Mouse (Mus musculus): ENCODE results near the gene Clybl. TPM values are rescaled to one million over a fixed set of nuclear protein-coding genes. Genes with fewer than 3 reads are reported as not detected.

Clybl gene
- polyA plus RNA-seq, 1 experiment = 2.0 TPM

DNA sequence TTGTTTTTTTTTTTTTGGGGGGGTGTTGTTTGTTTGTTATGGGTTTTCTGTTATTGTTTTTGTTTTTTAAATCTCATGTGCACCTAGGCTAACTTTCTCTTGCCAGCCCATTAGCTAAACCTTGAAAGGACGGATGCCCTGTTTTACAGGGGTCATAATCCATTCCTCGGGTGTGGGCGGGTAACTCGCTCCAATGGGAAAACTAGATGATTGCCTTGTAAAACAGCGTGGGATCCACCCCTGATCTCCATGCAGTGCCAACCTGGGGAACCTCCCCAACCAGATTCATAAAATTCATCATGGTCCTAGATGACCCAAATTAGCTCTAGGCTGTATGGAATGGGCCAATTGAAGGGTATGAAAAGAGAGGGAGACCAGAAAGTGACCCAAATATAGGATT is 218.4 kb downstream of the Clybl start:
- H3K4me3 ChIP-seq (ENCODE audit: control insufficient read depth, low read depth, low read length) = no peak overlapping the region
- H3K4me1 ChIP-seq (ENCODE audit: control insufficient read depth, insufficient read depth, low read length) = peaks cover 3% of the 10 kb centered on the region
- no peaks in the 10 kb centered on the region for H3K36me3 ChIP-seq (ENCODE audit: control insufficient read depth, insufficient read depth, low read length)
- no peaks in the 10 kb centered on the region for H3K27me3 ChIP-seq (ENCODE audit: control insufficient read depth, insufficient read depth, low read length)
- no peak overlapping the region for H3K27ac ChIP-seq (ENCODE audit: control insufficient read depth, insufficient read depth, low read depth, low read length)
- TF ChIP-seq CTCF (IDR thresholded peaks at IDR 0.05; ENCODE audit: control insufficient read depth, insufficient read depth, insufficient replicate concordance, low read depth, low read length) (no peak), POLR2A (IDR thresholded peaks at IDR 0.05; ENCODE audit: control insufficient read depth, low read depth, low read length) (no peak)

DNA sequence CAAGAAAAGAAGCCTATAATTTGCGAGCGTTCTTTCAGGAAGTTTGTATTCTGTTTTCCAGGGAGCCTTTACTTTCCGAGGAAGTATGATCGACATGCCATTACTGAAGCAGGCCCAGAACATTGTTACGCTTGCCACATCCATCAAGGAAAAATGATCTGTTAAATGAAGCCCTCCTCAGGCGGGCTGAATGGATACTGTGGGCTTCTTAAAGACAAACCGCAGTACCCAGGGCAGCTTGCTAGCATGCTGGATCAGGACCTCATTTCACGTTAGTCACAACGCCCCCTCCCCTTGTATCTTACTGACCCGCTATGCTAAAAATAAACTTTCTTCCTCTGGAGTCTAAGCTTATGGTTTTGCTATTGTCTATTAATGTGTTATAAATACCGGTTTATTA is 220.4 kb downstream of the Clybl start:
- peaks cover 7% of the 10 kb centered on the region for H3K4me1 ChIP-seq (ENCODE audit: control insufficient read depth, insufficient read depth, low read length)
- TF ChIP-seq POLR2A (IDR thresholded peaks at IDR 0.05; ENCODE audit: control insufficient read depth, low read depth, low read length) (no peak), CTCF (IDR thresholded peaks at IDR 0.05; ENCODE audit: control insufficient read depth, insufficient read depth, insufficient replicate concordance, low read depth, low read length) (no peak)

GRCm38 (mm10) chr14:122402716-122403258 is 221.3 kb downstream of the Clybl start:
- peaks cover 4% of the 10 kb centered on the region for H3K4me1 ChIP-seq (ENCODE audit: control insufficient read depth, insufficient read depth, low read length)
- H3K4me3 ChIP-seq (ENCODE audit: control insufficient read depth, low read depth, low read length) = no peak overlapping the region
- no peak for TF ChIP-seq POLR2A (IDR thresholded peaks at IDR 0.05; ENCODE audit: control insufficient read depth, low read depth, low read length)
- no peak for TF ChIP-seq CTCF (IDR thresholded peaks at IDR 0.05; ENCODE audit: control insufficient read depth, insufficient read depth, insufficient replicate concordance, low read depth, low read length)
- no peaks in the 10 kb centered on the region for H3K36me3 ChIP-seq (ENCODE audit: control insufficient read depth, insufficient read depth, low read length)
- H3K27ac ChIP-seq (ENCODE audit: control insufficient read depth, insufficient read depth, low read depth, low read length) = no peak overlapping the region
- H3K27me3 ChIP-seq (ENCODE audit: control insufficient read depth, insufficient read depth, low read length) = no peaks in the 10 kb centered on the region; the same call in none of the 2 replicates

More for the DNA sequence above, 220.4 kb downstream of the Clybl start:
- Histone ChIP-seq H3K36me3 (ENCODE audit: control insufficient read depth, insufficient read depth, low read length) (no peaks in the 10 kb centered on the region), H3K4me3 (ENCODE audit: control insufficient read depth, low read depth, low read length) (no peak overlapping the region), H3K27ac (ENCODE audit: control insufficient read depth, insufficient read depth, low read depth, low read length) (no peak overlapping the region), H3K27me3 (ENCODE audit: control insufficient read depth, insufficient read depth, low read length) (no peaks in the 10 kb centered on the region; the same call in none of the 2 replicates)

DNA sequence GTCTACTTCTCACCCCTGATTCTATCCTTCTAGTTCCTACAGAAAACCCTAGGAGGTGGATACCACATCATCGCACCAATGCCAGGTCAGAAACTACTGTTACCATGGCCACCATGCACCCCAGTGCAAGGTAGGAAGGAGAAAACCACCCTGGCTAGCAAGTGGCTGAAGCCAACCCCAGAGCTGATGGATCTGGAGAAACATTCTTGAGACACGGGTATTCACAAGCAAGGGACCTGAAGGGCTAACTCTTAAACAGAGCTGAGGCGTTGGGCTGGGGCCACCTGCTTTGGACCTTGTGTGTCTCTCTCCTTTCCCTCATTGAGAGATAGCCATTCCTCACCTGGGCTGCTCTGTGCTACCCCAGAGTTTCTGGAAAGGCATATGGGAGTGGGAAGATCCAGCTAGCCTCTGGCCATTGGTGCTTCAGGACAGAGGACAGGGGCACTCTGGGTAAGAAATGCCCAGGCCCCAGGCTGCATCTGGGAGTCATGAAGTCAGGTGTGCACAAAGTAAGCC is 222.0 kb downstream of the Clybl start:
- no peak overlapping the region for H3K27ac ChIP-seq (ENCODE audit: control insufficient read depth, insufficient read depth, low read depth, low read length)
- TF ChIP-seq CTCF (IDR thresholded peaks at IDR 0.05; ENCODE audit: control insufficient read depth, insufficient read depth, insufficient replicate concordance, low read depth, low read length) (no peak), POLR2A (IDR thresholded peaks at IDR 0.05; ENCODE audit: control insufficient read depth, low read depth, low read length) (no peak)
- no peaks in the 10 kb centered on the region; the same call in none of the 2 replicates for H3K27me3 ChIP-seq (ENCODE audit: control insufficient read depth, insufficient read depth, low read length)

DNA sequence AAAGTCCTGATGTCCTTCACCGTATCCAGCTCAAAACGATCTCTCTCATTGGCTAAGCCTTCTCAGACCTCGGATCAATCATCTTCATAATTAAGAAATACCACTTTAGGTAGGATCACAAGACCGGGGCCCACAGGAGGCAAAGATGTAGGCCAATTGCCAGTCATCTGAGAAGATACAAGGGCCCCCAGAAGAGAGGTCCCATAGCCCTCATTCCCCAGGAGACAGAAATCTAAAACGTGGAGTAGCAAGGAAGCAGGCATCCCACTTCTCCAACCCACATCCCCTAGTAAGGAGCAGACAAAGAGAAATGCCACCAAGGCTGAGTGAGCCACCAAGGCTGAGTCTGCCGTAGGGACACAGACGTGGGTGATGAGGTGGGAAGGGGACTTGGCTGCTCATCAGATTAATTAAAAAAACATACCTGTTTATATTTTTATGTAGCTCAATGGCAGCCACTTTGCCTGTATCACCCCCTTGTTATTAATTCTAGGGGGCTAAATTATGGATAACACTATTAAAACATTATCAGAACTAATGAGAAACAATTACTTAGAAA is 223.2 kb downstream of the Clybl start:
- Histone ChIP-seq H3K27me3 (ENCODE audit: control insufficient read depth, insufficient read depth, low read length) (no peaks in the 10 kb centered on the region; the same call in none of the 2 replicates), H3K4me3 (ENCODE audit: control insufficient read depth, low read depth, low read length) (no peak overlapping the region), H3K27ac (ENCODE audit: control insufficient read depth, insufficient read depth, low read depth, low read length) (no peak overlapping the region), H3K36me3 (ENCODE audit: control insufficient read depth, insufficient read depth, low read length) (no peaks in the 10 kb centered on the region), H3K4me1 (ENCODE audit: control insufficient read depth, insufficient read depth, low read length) (peaks cover 4% of the 10 kb centered on the region)
- TF ChIP-seq CTCF (IDR thresholded peaks at IDR 0.05; ENCODE audit: control insufficient read depth, insufficient read depth, insufficient replicate concordance, low read depth, low read length) (no peak), POLR2A (IDR thresholded peaks at IDR 0.05; ENCODE audit: control insufficient read depth, low read depth, low read length) (no peak)

More for the DNA sequence above, 222.0 kb downstream of the Clybl start:
- H3K4me3 ChIP-seq (ENCODE audit: control insufficient read depth, low read depth, low read length) = no peak overlapping the region
- H3K4me1 ChIP-seq (ENCODE audit: control insufficient read depth, insufficient read depth, low read length) = peaks cover 4% of the 10 kb centered on the region
- no peaks in the 10 kb centered on the region for H3K36me3 ChIP-seq (ENCODE audit: control insufficient read depth, insufficient read depth, low read length)

DNA sequence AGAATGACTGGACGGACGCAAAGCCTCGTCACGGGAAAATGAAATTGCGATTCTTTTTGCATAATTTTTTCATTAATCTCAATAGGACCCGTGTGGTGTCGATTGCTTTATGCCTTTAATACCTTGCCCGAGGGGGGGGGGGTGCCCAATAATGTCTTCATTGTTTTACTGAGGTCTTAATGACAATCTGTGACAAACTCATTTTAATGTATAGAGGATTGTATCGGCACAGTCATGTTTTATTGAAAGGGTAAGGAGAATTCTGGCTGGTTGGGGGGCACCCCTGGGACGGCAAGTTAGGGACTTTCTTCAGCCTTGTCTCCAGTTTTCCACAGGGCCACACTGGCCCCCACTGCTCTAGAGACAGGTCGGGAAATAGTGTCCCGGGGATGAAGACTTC is 223.7 kb downstream of the Clybl start:
- Histone ChIP-seq H3K4me3 (ENCODE audit: control insufficient read depth, low read depth, low read length) (no peak overlapping the region), H3K27ac (ENCODE audit: control insufficient read depth, insufficient read depth, low read depth, low read length) (no peak overlapping the region), H3K27me3 (ENCODE audit: control insufficient read depth, insufficient read depth, low read length) (no peaks in the 10 kb centered on the region; the same call in none of the 2 replicates), H3K36me3 (ENCODE audit: control insufficient read depth, insufficient read depth, low read length) (no peaks in the 10 kb centered on the region), H3K4me1 (ENCODE audit: control insufficient read depth, insufficient read depth, low read length) (peaks cover 4% of the 10 kb centered on the region)
- TF ChIP-seq CTCF (IDR thresholded peaks at IDR 0.05; ENCODE audit: control insufficient read depth, insufficient read depth, insufficient replicate concordance, low read depth, low read length) (no peak), POLR2A (IDR thresholded peaks at IDR 0.05; ENCODE audit: control insufficient read depth, low read depth, low read length) (no peak)

DNA sequence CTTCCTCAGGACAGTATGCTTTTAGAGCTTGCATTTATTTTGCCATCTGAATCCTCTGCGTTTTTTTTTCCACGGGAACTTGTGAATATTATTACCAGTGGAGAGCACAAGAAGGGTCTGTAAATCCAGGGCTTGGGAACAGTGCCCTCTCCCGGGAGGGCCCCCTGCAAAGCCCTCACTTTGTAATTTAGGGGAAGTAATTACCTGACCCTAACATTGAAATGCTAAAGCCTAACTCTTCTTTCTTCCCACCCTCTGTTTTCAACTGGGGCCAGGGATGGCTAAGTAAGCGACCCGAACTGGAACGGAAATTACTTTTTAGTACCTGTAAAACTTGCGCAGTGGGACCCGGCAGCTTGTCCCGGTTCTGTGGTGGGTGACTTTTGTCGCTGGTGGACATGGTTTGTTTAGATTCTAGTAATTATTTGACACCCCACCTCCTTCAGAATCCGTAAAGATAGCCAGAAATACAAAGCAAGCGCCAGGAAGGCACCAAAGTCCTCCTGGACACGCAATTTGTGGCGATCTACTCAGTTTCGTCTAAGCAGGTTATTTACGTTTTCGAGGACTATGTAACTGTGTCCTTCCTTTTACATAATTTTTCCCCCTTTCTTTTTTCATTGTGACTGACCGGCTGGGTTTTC is 224.5 kb downstream of the Clybl start:
- Histone ChIP-seq H3K27me3 (ENCODE audit: control insufficient read depth, insufficient read depth, low read length) (no peaks in the 10 kb centered on the region; the same call in none of the 2 replicates), H3K36me3 (ENCODE audit: control insufficient read depth, insufficient read depth, low read length) (no peaks in the 10 kb centered on the region), H3K4me3 (ENCODE audit: control insufficient read depth, low read depth, low read length) (peak overlapping the region; percentile 54), H3K27ac (ENCODE audit: control insufficient read depth, insufficient read depth, low read depth, low read length) (no peak overlapping the region), H3K4me1 (ENCODE audit: control insufficient read depth, insufficient read depth, low read length) (peaks cover 4% of the 10 kb centered on the region)
- TF ChIP-seq CTCF (IDR thresholded peaks at IDR 0.05; ENCODE audit: control insufficient read depth, insufficient read depth, insufficient replicate concordance, low read depth, low read length) (no peak), POLR2A (IDR thresholded peaks at IDR 0.05; ENCODE audit: control insufficient read depth, low read depth, low read length) (no peak)

Data from testis, adult 2 months (tissue).